Mouse (Mus musculus): ENCODE measurements around the gene Fsip1. TPM values are rescaled to one million over a fixed set of nuclear protein-coding genes. Genes with fewer than 3 reads are reported as not detected.

Fsip1 gene
- polyA plus RNA-seq, 1 experiment from 2014 or later = 0.48 TPM

DNA sequence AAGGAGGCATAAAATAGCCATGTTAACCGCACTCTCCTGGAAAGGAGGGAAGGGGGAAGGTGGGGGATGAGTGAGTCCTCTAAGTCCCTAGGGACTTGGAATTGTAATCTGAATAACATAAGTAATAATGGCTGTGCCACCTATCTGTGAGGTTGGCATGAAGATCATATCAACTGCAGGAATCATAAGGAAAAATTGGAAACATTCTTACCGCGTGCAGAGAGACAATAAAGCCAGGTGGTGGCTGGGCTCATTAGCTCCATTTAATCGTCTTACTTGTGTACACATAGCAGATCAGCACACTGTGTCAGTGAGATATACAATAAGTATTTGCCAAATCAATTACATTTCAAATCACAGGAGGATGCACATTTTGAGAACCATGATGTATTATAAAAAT, 52.1 kb downstream of the Fsip1 start:
- no peaks in the 10 kb centered on the region for H3K36me3 ChIP-seq
- H3K27me3 ChIP-seq = peaks cover 14% of the 10 kb centered on the region
- no peak overlapping the region for H3K4me2 ChIP-seq (replicated peaks)
- no peaks in the 10 kb centered on the region for H3K9me3 ChIP-seq
- H3K4me1 ChIP-seq = peaks cover 24% of the 10 kb centered on the region
- ATAC-seq (ENCODE audit: low FRiP score, low read depth) = no peak
- H3K4me3 ChIP-seq = no peak overlapping the region
- H3K9ac ChIP-seq = no peak overlapping the region
- no peak overlapping the region for H3K27ac ChIP-seq
- WGBS = 67% methylated on average over 4 of the region's 4 CpGs

DNA sequence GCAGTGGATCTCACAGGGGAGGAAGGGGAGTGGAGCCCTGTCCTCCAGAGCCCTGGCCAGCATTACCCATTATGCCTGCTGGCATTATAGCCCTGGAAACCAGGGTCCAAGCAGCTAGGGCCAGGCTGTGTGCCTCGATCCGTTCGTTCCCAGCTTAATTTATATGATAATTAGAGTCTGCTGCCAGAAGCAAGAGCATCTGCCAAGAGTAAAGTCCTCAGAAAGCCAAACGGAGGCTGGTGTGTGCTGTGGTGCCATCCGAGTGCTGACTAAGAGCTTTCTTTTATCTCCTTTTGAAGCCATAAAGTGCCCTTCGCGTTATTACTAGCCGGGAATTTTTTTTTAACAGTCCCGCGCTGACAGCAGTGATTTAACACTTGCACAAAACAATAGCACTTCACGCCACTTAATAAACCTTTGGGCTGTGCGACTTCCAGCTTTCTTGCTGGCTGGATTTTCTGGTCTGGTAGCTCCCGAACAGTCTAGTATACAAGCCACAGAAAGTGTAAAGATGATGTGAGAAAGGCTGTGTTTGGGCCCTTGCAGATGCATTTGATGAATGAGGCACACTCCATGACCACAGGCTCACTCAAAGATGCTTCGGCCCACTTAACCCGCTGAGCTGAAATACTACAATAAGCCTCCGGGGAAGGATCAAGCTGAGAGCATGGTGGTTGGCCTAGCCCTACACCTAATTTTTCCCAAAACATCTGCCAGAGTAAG, 52.9 kb downstream of the Fsip1 start:
- peaks cover 21% of the 10 kb centered on the region for H3K4me1 ChIP-seq
- no peak for ATAC-seq (ENCODE audit: low FRiP score, low read depth)
- no peak overlapping the region for H3K27ac ChIP-seq
- H3K4me3 ChIP-seq = no peak overlapping the region
- WGBS = 7% methylated on average over 16 of the region's 16 CpGs
- peaks cover 14% of the 10 kb centered on the region for H3K27me3 ChIP-seq
- H3K4me2 ChIP-seq (replicated peaks) = peak overlapping the region; percentile 30
- H3K9ac ChIP-seq = no peak overlapping the region
- no peaks in the 10 kb centered on the region for H3K9me3 ChIP-seq
- no peaks in the 10 kb centered on the region for H3K36me3 ChIP-seq

DNA sequence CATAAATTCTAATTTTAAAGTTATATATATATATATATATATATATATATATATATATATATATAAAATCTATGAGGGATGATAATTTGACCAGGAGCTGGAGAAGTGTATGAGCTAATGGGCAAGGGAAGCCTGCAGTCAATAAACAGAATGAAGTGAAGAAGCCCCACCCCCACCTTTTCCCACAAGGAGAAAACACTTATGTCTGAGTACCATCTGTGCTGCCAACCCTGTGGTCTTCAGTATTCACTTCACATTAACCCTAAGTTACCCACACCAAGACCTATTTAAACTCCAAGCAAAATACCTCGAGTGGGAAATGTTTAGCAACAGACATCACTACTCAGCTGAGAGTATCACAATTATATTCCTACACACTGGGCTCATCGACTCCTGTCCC, 53.8 kb downstream of the Fsip1 start:
- 59% methylated on average over 2 of the region's 2 CpGs for WGBS
- Histone ChIP-seq H3K36me3 (no peaks in the 10 kb centered on the region), H3K27me3 (peaks cover 14% of the 10 kb centered on the region), H3K4me2 (replicated peaks) (no peak overlapping the region), H3K27ac (no peak overlapping the region), H3K9me3 (no peaks in the 10 kb centered on the region), H3K4me3 (no peak overlapping the region), H3K4me1 (peaks cover 16% of the 10 kb centered on the region), H3K9ac (no peak overlapping the region)
- no peak for ATAC-seq (ENCODE audit: low FRiP score, low read depth)

DNA sequence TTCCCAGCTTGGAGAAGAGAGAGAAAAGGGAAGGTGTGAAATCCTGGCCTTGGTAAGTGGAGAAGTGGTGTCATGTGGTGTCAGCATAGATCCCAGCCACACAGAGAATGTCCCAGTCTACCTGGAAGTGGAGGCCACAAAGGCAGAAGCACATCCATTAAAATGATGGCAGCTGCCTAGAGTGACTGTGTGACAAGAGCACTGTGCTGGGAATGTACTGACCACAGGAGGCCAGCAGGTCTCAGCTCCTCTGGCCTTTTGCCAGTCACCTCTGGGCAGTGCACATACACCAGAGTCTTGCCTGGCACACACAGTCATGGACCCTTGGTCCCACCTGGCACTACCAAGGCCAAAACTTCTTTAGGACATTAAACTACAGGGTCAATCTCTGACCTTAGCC, 54.8 kb downstream of the Fsip1 start:
- Histone ChIP-seq H3K4me2 (replicated peaks) (no peak overlapping the region), H3K9ac (no peak overlapping the region), H3K27me3 (peaks cover 14% of the 10 kb centered on the region), H3K9me3 (no peaks in the 10 kb centered on the region), H3K27ac (no peak overlapping the region), H3K36me3 (no peaks in the 10 kb centered on the region), H3K4me1 (peaks cover 16% of the 10 kb centered on the region), H3K4me3 (no peak overlapping the region)
- 0 out of 2 replicates have a peak, but pooled peaks have one; percentile 42 for ATAC-seq (ENCODE audit: low FRiP score, low read depth)

DNA sequence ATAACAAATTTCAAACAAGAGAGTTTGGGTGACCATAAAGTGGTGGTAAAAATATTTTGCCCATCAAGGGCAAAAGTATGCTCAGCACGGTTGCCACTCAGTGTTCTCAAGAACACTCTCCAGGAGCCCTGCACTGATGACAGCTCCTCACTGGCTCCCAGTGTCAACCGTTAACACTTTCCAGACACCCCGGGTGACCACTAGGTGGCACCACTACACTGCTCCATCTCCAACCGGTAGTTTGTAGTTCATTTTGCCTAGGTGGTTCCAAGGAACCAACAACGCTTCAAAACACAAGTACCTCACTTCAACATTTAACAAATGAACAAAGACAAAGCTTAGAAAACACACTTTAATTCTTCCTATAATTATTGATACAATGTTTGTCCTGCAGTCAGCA, 56.9 kb downstream of the Fsip1 start:
- WGBS = 7% methylated on average over 5 of the region's 5 CpGs
- Histone ChIP-seq H3K9me3 (no peaks in the 10 kb centered on the region), H3K9ac (no peak overlapping the region), H3K36me3 (no peaks in the 10 kb centered on the region), H3K4me2 (replicated peaks) (no peak overlapping the region), H3K4me1 (peaks cover 16% of the 10 kb centered on the region), H3K27ac (no peak overlapping the region), H3K4me3 (no peak overlapping the region), H3K27me3 (peaks cover 14% of the 10 kb centered on the region)
- ATAC-seq (ENCODE audit: low FRiP score, low read depth) = no peak; the same call in 1 of the 2 replicates

DNA sequence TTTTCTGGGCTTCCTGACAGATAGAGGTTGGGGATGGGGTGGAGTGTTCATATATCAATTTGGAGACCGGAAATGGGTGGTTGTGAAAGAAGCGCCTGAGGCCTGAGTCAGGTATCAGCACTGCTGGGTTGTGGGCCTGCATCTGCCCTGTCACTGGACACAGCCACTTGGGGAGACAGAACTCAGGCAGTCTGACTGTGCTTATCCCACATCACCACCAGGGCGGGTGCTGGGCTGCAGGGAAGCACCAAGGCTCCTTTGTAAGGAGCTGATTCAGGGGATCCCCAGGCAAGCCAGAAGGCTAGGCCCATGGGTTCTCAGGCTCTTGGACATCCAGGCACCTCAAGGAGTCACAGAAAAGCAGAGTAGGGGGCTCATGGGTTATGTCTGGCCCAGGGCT, 59.8 kb downstream of the Fsip1 start:
- ATAC-seq (ENCODE audit: low FRiP score, low read depth) = no peak; the same call in 1 of the 2 replicates
- Histone ChIP-seq H3K9me3 (no peaks in the 10 kb centered on the region), H3K27me3 (no peaks in the 10 kb centered on the region), H3K27ac (no peak overlapping the region), H3K4me2 (replicated peaks) (no peak overlapping the region), H3K9ac (no peak overlapping the region), H3K4me3 (no peak overlapping the region), H3K4me1 (0 out of 2 replicates have a peak, but pooled peaks cover 3% of the 10 kb centered on the region), H3K36me3 (no peaks in the 10 kb centered on the region)
- WGBS = 86% methylated on average over 3 of the region's 3 CpGs

DNA sequence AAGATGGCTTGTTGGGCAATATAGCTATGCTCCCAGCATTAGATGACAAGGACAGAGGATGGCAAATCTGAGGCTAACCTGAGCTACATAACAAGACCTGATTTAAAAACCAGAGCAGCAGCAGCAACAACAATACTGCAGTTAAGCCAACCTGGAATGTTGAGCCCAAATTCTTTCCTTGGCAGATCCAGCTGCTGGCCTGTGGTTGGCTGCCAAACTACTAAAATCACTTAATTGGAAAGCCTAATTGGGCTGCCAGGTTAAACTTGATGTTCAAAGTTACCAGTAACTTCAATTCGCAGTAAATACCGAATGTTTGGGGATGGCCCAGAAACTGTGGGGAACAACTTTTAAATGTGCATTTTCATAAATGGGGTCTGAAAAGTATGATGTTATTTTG, 74.6 kb downstream of the Fsip1 start:
- H3K27ac ChIP-seq = peak overlapping the region; percentile 33; the same call in 1 of the 2 replicates
- 47% methylated on average over 2 of the region's 2 CpGs for whole genome bisulfite sequencing

DNA sequence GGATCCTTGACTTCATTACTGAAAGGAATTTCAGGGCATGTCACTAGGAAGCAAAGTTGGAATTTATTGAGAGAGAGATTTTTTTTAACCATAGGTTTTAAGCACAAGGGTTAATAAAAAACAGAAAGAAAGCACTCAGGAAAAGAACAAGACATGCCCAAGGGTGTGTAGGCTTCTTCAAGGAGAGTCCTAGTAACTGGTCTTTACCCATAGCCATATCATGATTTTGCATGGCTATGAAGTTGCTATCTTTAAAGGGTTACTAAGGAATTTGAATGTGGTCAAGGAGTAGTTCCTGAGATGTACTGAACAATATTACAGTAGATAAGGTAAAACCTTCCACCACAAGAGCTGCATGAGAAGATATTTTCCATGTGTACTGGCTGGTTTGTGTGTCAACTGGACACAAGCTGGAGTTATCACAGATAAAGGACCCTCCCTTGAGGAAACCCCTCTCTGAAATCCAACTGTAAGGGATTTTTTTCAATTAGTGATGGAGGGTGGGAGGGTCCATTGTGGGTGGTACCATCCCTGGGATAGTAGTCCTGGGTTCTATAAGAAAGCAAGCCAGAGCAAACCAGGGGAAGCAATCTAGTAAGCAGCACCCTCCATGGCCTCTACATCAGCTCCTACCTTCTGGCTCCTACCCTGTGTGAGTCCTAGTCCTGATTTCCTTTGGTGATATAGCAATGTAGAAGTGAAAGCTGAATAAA, 76.7 kb downstream of the Fsip1 start:
- Histone ChIP-seq H3K4me1 (peaks cover 17% of the 10 kb centered on the region), H3K4me2 (replicated peaks) (peak overlapping the region; percentile 52), H3K27me3 (no peaks in the 10 kb centered on the region), H3K4me3 (peak overlapping the region; percentile 22), H3K27ac (peak overlapping the region; percentile 73; the same call in 1 of the 2 replicates), H3K9me3 (no peaks in the 10 kb centered on the region), H3K36me3 (no peaks in the 10 kb centered on the region), H3K9ac (no peak overlapping the region)
- 0 out of 2 replicates have a peak, but pooled peaks have one; percentile 15 for ATAC-seq (ENCODE audit: low FRiP score, low read depth)

More for the DNA sequence above, 74.6 kb downstream of the Fsip1 start:
- H3K4me2 ChIP-seq (replicated peaks) = no peak overlapping the region
- peaks cover 17% of the 10 kb centered on the region for H3K4me1 ChIP-seq
- H3K36me3 ChIP-seq = no peaks in the 10 kb centered on the region
- H3K9ac ChIP-seq = no peak overlapping the region
- no peak overlapping the region for H3K4me3 ChIP-seq
- H3K9me3 ChIP-seq = no peaks in the 10 kb centered on the region
- H3K27me3 ChIP-seq = no peaks in the 10 kb centered on the region
- ATAC-seq (ENCODE audit: low FRiP score, low read depth) = no peak

DNA sequence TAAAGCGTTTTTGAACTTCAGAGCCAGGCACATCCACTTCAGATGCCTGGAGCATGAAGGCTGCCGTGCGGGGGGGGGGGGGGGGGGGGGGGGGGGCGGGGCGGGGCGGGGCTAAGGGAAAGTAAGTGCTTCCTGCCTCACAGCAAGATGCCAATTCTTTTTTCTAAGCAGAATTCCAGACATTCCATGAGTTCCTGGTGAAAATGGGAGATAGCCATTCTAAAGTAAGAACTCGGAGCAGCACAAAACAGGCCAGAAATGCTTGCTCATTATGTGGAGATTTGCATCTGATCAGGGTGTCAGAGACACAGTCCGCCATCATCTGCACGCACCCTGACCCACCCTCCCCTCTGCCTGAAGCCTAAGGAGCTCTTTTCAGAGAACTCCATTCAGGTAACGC, 77.3 kb downstream of the Fsip1 start:
- Histone ChIP-seq H3K4me1 (peaks cover 17% of the 10 kb centered on the region), H3K9me3 (no peaks in the 10 kb centered on the region), H3K36me3 (no peaks in the 10 kb centered on the region), H3K9ac (no peak overlapping the region), H3K4me2 (replicated peaks) (peak overlapping the region; percentile 52), H3K27ac (peak overlapping the region; percentile 73; the same call in 1 of the 2 replicates), H3K4me3 (peak overlapping the region; percentile 22), H3K27me3 (no peaks in the 10 kb centered on the region)
- ATAC-seq (ENCODE audit: low FRiP score, low read depth) = no peak; the same call in 1 of the 2 replicates
- WGBS = 6% methylated on average over 5 of the region's 10 CpGs

DNA sequence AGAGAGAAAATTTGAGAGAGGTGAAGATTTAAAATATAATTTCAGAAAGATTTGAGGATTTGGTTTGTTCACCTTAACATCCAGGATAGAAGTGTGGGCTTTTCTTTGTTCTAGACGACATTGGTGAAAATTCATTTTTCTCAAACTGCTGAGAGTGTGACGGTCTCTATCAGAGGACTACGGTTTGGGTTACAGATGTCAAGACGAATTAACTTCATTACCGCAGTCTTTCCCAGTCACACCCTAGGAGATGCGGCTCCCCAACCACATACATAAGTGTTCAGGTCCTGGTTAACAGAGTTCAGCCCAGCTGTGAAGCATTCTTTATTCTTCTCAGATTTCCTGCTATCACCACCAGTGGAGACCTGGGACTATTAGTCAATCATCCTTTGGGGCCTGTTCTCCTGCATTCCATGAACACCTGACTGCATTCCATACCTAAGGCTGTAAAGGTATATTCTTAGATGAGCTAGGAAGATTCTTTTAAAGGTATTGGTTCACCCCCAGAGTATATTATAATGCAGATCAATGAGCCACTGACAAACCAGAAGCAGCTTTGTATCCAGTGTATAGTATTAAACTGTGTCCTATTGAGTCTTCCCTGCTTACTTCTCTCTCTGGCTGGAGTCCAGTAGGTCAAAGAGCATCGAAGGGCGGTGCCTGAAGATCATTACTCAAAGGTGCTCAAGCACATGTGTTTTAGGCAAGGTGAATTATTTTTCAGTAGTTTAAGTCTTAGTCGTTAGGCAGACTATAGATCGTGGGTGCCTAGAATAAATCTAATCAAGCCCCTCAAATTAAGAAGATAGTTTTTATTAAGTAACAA, 82.0 kb downstream of the Fsip1 start:
- ATAC-seq (ENCODE audit: low FRiP score, low read depth) = no peak
- 70% methylated on average over 10 of the region's 10 CpGs for WGBS

DNA sequence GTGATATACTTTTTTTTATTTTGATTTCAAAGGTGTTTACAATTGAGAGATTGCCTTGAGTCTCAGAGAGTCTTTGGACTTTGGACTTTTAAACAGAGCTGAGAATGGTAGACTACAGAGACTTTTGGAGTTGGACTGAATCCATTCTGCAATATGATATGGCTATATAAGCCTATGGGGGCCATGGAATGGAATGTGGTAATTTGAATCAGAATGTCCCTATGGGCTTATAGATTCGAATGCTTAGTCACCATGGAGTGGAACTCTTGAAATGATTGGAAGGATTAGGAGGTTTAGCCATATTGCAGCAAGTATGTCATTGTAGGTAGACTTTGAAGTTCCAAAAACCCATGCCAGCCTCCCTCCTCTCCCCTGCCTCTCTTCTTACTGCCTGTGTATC, 88.5 kb downstream of the Fsip1 start:
- Histone ChIP-seq H3K4me2 (replicated peaks) (no peak overlapping the region), H3K36me3 (no peaks in the 10 kb centered on the region), H3K4me3 (no peak overlapping the region), H3K27ac (peak overlapping the region; percentile 28; the same call in 1 of the 2 replicates), H3K9ac (no peak overlapping the region), H3K27me3 (no peaks in the 10 kb centered on the region), H3K4me1 (peaks cover 40% of the 10 kb centered on the region), H3K9me3 (peaks cover 6% of the 10 kb centered on the region; the same call in 1 of the 2 replicates)
- ATAC-seq (ENCODE audit: low FRiP score, low read depth) = peak; percentile 76
- 17% methylated on average over 1 of the region's 1 CpGs for WGBS

More for the DNA sequence above, 82.0 kb downstream of the Fsip1 start:
- Histone ChIP-seq H3K36me3 (no peaks in the 10 kb centered on the region), H3K9ac (no peak overlapping the region), H3K4me1 (peaks cover 2% of the 10 kb centered on the region), H3K4me3 (no peak overlapping the region), H3K4me2 (replicated peaks) (no peak overlapping the region), H3K27me3 (no peaks in the 10 kb centered on the region), H3K27ac (no peak overlapping the region), H3K9me3 (peaks cover 6% of the 10 kb centered on the region; the same call in 1 of the 2 replicates)

DNA sequence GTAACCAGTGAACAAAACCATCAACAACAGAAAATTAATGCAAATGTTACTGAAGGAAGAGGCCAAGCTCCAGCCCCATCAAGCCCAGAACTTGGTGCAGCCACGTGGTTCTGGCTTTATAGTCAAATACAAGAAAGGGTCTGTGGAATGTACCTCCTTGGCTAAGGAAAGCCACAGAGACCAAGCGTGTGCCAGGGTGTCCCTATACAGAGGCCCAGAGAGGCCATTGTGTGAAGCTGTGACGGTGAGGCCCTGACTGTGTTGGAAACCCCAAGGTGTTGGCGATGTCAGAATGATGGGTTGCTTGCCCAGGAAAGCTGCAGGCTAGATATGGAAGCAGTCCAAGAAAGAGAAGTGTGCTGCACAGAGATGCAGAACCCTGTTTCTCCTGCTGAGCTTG, 89.0 kb downstream of the Fsip1 start:
- no peak overlapping the region for H3K4me3 ChIP-seq
- no peaks in the 10 kb centered on the region for H3K27me3 ChIP-seq
- no peak overlapping the region for H3K4me2 ChIP-seq (replicated peaks)
- no peaks in the 10 kb centered on the region for H3K36me3 ChIP-seq
- peak overlapping the region; percentile 56; the same call in 1 of the 2 replicates for H3K27ac ChIP-seq
- H3K9ac ChIP-seq = no peak overlapping the region
- ATAC-seq (ENCODE audit: low FRiP score, low read depth) = peak; percentile 55; the same call in 1 of the 2 replicates
- 66% methylated on average over 4 of the region's 4 CpGs for WGBS
- H3K4me1 ChIP-seq = peaks cover 45% of the 10 kb centered on the region
- peaks cover 6% of the 10 kb centered on the region; the same call in 1 of the 2 replicates for H3K9me3 ChIP-seq

All from limb, embryonic 13.5 days (tissue).